Mouse (Mus musculus): ENCODE data around the gene Lrrc72.

Gene Lrrc72

DNA sequence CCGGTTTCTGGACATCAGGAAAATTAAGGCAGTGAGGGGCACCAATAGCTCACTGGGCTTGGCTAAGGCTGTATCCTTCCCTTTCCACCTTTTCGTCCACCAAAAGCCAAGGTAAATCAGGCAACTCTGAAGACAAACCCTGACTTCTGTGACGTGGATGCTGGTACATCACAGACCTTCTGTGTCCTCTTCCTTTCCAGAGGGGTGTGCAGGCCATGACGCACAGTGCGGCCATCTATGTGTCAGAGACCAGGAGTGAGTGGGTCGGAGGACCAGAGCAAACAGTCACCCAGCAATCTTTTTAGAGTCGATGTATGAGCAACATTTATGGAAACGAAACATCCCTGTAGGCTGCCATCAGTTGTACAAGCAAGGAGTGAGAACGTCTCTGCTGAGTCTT is at the start of gene Lrrc72:
Lrrc72 (minus strand) TSS at position 101 of the 400 bp plus-strand sequence.
- no peak for DNase-seq (ENCODE audit: low read depth, low spot score)
- Histone ChIP-seq H3K27me3 (ENCODE audit: control insufficient read depth, insufficient read depth, low read length, poor library complexity, severe bottlenecking) (no peaks in the 10 kb centered on the region), H3K36me3 (ENCODE audit: control insufficient read depth, insufficient read depth, low read length, poor library complexity, severe bottlenecking) (no peaks in the 10 kb centered on the region)

DNA sequence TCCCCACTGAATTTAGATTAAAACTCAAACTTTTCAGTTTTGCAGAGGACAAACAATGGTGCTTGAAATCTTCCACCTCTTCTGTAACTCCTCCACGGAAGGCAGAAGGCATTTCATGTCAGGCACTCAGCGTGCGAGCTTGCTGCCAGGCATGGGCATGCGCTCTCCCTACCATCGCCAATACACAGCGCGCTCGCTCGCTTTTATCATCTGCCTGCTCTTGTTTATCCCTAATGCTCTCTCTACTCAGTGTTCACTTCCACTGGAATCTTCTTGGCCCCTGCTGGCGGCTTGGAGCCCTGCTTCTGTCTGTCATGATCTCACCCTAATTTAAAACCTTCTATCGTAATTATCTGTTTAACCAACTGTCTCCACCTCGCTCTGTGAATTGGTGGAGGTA is 49.1 kb upstream of the Lrrc72 start:
- H3K36me3 ChIP-seq (ENCODE audit: control insufficient read depth, insufficient read depth, low read length, poor library complexity, severe bottlenecking): no peaks in the 10 kb centered on the region
- DNase-seq (ENCODE audit: low read depth, low spot score): no peak
- no peaks in the 10 kb centered on the region for H3K27me3 ChIP-seq (ENCODE audit: control insufficient read depth, insufficient read depth, low read length, poor library complexity, severe bottlenecking)

DNA sequence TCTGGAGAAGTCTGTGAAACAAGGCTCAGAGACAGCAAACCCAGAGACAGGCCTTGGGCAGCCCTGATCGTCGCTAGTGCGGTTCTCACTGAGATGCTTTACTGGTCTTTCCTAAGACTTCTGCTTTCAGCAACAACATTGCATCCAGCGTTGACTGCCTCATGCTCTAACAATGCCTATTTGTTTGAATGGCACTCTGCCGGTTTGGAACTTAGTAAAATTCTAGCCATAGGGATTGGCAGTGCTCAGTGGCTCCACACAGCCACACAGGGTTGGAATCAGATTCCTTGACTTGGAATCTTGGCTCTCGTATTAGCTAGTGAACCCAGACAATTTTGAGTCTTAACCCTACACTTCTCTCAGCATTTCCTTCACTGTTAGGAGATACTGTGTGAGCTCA is 38.1 kb upstream of the Lrrc72 start:
- DNase-seq (ENCODE audit: low read depth, low spot score): no peak
- Histone ChIP-seq H3K36me3 (ENCODE audit: control insufficient read depth, insufficient read depth, low read length, poor library complexity, severe bottlenecking) (no peaks in the 10 kb centered on the region), H3K27me3 (ENCODE audit: control insufficient read depth, insufficient read depth, low read length, poor library complexity, severe bottlenecking) (0 out of 2 replicates have a peak, but pooled peaks cover 2% of the 10 kb centered on the region)

DNA sequence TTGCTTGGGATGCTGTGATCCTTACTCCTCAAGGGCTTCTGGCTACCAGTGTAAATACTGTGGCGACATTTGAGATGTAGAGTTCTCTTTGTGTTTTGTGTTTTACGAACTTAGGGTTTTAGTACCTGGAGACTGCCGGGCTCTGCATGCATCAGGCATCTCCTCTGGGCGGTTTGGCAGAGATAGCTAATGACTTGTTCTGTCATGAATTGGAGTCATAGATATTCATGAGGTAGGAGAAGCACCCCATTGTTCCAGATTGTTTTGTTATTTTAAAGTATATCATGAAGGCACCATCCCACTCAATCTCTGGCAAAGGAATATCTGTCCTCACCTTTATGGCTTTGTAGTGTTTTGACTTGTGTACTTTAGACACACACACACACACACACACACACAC is 37.3 kb upstream of the Lrrc72 start:
- no peaks in the 10 kb centered on the region for H3K36me3 ChIP-seq (ENCODE audit: control insufficient read depth, insufficient read depth, low read length, poor library complexity, severe bottlenecking)
- DNase-seq (ENCODE audit: low read depth, low spot score): no peak
- H3K27me3 ChIP-seq (ENCODE audit: control insufficient read depth, insufficient read depth, low read length, poor library complexity, severe bottlenecking): 0 out of 2 replicates have a peak, but pooled peaks cover 2% of the 10 kb centered on the region

DNA sequence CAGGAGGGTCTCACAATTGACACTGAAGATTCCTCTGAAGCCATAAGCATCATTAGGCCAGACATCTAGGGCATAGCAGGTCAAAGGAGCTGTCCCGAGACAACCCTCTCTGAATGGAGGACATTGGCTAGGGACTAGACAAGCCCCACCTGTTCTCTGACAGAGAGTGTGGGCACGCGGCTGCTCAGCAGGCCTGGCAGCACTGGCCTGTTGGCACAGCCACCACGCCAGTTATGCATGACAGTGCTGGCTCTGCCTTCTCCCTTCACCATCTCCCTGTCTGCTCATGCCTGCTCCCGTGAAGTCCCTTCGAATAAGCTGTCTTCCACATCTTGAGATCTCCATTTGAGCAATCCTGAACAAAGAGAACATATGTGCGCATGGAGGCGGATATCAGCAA is 36.4 kb upstream of the Lrrc72 start:
- DNase-seq (ENCODE audit: low read depth, low spot score): no peak
- Histone ChIP-seq H3K27me3 (ENCODE audit: control insufficient read depth, insufficient read depth, low read length, poor library complexity, severe bottlenecking) (0 out of 2 replicates have a peak, but pooled peaks cover 2% of the 10 kb centered on the region), H3K36me3 (ENCODE audit: control insufficient read depth, insufficient read depth, low read length, poor library complexity, severe bottlenecking) (no peaks in the 10 kb centered on the region)

DNA sequence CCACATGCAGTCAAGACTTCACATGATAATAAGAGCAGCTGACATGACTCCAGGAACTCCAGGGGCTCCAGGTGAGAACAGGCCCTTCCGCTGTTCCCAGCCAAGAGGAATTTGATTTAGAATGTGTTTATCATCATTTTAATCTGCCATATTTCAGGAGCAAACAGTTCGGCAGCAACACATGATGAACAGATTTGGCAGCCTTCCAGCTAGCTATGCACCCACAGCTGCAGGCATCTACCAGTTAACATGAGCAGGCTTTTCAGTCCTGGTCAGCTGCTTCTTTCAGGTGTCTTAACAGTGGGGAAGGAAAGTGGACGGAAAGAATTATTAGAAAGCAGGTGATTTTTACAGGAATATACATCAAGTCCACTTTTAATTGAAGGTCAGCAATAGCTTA is 21.6 kb upstream of the Lrrc72 start:
- no peaks in the 10 kb centered on the region for H3K36me3 ChIP-seq (ENCODE audit: control insufficient read depth, insufficient read depth, low read length, poor library complexity, severe bottlenecking)
- DNase-seq (ENCODE audit: low read depth, low spot score): no peak
- no peaks in the 10 kb centered on the region for H3K27me3 ChIP-seq (ENCODE audit: control insufficient read depth, insufficient read depth, low read length, poor library complexity, severe bottlenecking)

DNA sequence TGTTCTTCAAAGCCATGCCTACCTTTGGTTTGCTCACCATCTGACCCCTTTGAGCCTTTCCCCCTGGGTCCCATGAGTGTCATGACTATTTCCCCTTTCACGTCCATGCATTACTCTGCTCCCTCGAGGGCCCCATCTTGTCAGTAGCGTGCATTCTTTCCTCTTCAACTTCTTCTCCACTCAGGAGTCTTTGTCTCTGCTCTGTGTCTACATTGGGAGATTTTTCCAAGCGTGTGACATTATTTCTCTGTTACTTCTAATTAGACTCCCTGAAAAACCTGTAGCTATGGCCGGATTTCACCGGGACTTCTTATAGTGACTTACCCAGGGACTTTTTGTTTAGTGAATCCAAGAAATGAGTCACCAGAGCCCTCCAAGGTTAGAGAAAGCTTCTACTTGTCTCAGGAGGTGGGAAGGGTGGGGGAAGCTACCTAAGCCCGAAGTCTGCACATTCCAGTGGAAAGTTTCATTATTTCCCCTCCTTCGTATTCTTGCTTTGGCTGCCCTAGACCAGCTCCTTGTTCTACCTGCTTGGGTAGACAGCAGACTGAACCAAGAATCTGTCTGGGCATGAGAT is 14.6 kb upstream of the Lrrc72 start:
- H3K36me3 ChIP-seq (ENCODE audit: control insufficient read depth, insufficient read depth, low read length, poor library complexity, severe bottlenecking): no peaks in the 10 kb centered on the region
- no peaks in the 10 kb centered on the region for H3K27me3 ChIP-seq (ENCODE audit: control insufficient read depth, insufficient read depth, low read length, poor library complexity, severe bottlenecking)
- DNase-seq (ENCODE audit: low read depth, low spot score): no peak

DNA sequence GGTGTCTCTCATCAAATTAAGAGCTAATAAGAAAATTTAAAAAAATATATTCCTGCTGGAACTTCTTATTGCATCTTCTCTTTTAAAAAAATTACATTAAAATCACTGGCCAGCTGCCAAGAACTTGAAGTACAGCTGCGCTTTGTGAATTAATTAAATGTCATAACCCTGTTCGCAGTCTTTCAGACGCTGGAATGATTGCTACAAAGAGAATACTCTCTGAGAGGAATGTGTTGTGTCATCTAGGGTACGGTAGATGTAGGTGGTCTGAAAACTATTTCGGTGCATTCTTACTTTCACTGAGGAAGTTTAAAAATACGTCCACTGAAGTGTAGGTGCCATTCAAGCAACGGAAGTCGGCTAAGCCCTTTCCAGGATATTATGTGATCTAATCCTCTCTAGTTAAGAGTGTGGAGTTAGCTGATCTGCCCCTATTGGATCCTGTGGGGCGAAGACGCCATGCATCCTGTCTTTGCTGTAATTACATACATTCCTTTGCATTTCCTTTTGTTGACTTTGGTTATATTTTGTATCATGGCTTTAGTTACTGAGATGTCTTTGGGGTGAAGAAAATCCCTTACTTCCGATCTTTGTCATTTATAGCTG is 9.0 kb upstream of the Lrrc72 start:
- no peak for DNase-seq (ENCODE audit: low read depth, low spot score)
- Histone ChIP-seq H3K27me3 (ENCODE audit: control insufficient read depth, insufficient read depth, low read length, poor library complexity, severe bottlenecking) (no peaks in the 10 kb centered on the region), H3K36me3 (ENCODE audit: control insufficient read depth, insufficient read depth, low read length, poor library complexity, severe bottlenecking) (no peaks in the 10 kb centered on the region)

DNA sequence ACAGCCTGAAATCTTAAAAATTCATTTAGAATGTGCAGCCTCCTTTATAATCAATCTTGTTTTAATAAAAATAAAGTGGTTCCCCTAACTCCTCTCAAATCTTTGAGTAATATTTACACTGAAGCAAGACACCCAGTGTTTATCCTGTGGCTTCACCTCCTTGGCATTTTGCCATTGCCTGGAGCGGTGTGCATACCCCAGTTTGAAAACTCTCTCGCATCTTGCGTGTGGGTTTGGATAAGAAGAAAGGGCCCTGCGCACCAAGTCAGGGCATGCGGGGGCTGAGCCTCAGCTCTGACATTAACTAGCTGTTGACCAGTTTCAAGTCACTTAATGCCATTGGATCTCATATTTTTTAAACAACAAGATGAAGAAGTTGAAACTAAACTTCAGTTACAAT is 2.2 kb upstream of the Lrrc72 start:
- Histone ChIP-seq H3K36me3 (ENCODE audit: control insufficient read depth, insufficient read depth, low read length, poor library complexity, severe bottlenecking) (no peaks in the 10 kb centered on the region), H3K27me3 (ENCODE audit: control insufficient read depth, insufficient read depth, low read length, poor library complexity, severe bottlenecking) (no peaks in the 10 kb centered on the region)
- DNase-seq (ENCODE audit: low read depth, low spot score): no peak

DNA sequence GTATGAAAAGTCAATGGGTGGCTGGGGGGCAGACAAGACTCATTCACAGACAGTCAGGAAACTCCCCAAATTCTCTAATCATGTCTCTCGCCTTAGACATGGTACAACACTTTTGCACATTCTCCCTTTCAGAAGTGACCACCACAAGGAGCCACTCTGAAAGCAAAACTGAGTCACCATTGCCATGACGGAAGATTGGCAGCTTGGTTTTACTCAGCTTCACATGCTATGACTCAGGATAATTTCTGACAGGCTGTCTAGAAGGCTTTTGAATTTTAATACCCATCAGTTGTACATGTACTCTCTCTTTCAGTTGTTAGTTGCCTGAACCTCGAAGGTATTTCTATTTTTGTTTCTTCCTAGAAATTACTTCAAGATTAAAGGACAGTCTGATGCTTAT is 12.0 kb downstream of the Lrrc72 start:
- H3K27me3 ChIP-seq (ENCODE audit: control insufficient read depth, insufficient read depth, low read length, poor library complexity, severe bottlenecking): no peaks in the 10 kb centered on the region
- no peaks in the 10 kb centered on the region for H3K36me3 ChIP-seq (ENCODE audit: control insufficient read depth, insufficient read depth, low read length, poor library complexity, severe bottlenecking)
- no peak for DNase-seq (ENCODE audit: low read depth, low spot score)

DNA sequence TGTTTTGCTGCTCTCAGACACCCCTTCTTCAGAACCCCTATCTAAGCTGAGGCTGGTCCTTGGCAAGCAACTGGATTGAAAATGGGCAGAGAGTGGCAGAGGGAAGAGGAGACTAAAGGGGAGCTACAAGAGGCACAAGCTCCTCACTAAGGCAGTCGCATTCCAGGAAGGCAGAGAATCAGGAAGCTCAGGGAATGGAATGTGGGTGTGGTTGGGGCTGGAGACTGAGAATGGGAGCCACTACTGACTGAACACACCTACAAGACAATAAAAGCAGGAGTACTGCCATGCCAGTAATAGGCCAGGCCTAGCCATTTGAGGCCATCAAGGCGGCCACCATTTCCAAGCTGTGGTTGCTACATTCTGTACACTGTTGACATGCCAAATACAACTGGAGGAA is 21.8 kb downstream of the Lrrc72 start:
- Histone ChIP-seq H3K36me3 (ENCODE audit: control insufficient read depth, insufficient read depth, low read length, poor library complexity, severe bottlenecking) (no peaks in the 10 kb centered on the region), H3K27me3 (ENCODE audit: control insufficient read depth, insufficient read depth, low read length, poor library complexity, severe bottlenecking) (no peaks in the 10 kb centered on the region)
- DNase-seq (ENCODE audit: low read depth, low spot score): no peak

DNA sequence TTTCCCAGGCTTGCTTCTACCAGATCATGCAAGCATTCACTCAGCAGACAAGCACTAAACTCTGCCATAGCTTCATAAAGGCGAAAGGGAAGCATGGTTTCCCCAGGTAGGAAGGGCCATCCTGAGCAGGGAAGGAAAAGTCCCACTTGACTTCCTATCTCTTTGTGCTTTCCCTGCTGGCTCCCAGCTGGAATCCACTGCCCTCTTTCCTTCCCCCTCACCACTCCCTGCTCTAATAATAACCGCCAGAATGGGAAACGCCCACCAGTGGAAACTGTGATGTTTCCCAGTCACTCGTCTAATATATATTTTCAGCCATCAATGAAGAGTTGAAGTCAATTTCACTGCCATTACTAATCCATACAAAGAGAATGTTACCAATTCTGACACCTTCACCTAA is 28.8 kb downstream of the Lrrc72 start:
- no peaks in the 10 kb centered on the region for H3K36me3 ChIP-seq (ENCODE audit: control insufficient read depth, insufficient read depth, low read length, poor library complexity, severe bottlenecking)
- no peak for DNase-seq (ENCODE audit: low read depth, low spot score)
- H3K27me3 ChIP-seq (ENCODE audit: control insufficient read depth, insufficient read depth, low read length, poor library complexity, severe bottlenecking): no peaks in the 10 kb centered on the region

DNA sequence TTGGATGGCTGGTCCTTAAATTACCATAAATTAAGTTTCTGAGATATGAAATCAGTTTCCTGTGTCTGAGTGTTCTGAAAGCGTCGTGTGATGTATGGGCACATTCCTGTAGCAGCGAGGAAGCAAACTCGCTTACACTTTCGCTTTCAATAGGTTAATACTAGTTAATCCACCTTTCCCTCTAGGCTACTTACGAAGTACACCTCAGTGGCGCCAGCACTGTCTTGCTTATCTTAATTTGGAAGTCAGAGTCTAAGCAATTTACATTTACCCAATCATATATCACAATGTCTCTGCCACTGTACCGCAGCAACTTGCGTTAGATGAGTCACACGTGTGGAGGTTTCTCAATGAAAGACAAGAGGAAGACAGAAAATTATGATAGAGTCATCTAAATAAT is 36.3 kb downstream of the Lrrc72 start:
- peak; percentile 25 for DNase-seq (ENCODE audit: low read depth, low spot score)
- Histone ChIP-seq H3K36me3 (ENCODE audit: control insufficient read depth, insufficient read depth, low read length, poor library complexity, severe bottlenecking) (no peaks in the 10 kb centered on the region), H3K27me3 (ENCODE audit: control insufficient read depth, insufficient read depth, low read length, poor library complexity, severe bottlenecking) (no peaks in the 10 kb centered on the region)

DNA sequence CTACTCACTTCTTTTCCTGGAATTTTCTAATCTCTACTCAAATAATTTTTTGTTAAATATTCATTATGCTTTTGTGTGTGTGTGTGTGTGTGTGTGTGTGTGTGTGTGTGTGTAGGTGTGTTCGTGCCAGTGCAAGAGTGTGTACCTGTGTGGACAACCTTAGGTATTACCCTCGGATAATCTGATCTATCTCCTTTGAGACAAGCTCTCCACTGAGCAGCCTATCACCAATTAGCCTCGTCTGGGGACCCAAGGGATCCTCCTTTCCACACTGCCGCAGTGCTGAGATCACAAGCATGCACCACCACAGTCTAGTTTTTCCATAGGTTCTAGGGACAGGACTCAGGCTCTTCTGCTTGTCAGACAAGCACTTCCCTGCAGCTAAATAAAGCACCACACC is 37.0 kb downstream of the Lrrc72 start:
- no peak for DNase-seq (ENCODE audit: low read depth, low spot score)
- Histone ChIP-seq H3K27me3 (ENCODE audit: control insufficient read depth, insufficient read depth, low read length, poor library complexity, severe bottlenecking) (no peaks in the 10 kb centered on the region), H3K36me3 (ENCODE audit: control insufficient read depth, insufficient read depth, low read length, poor library complexity, severe bottlenecking) (no peaks in the 10 kb centered on the region)

DNA sequence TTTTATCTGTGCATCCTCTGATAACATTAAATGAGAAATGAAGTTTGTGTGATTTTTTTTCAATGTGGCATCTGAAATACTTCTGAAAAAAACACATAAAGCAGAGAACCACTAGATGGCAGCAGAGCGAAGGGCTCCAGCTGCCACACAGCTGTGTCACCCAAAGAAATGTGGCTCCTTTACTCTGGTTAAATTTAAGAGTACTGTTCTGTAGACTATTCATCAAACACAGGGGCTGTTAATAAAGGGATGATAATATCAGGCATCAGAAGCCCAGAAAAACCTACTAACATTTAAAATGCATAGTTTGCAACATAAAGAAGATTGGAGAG is 38.1 kb downstream of the Lrrc72 start:
- H3K27me3 ChIP-seq (ENCODE audit: control insufficient read depth, insufficient read depth, low read length, poor library complexity, severe bottlenecking): no peaks in the 10 kb centered on the region
- no peaks in the 10 kb centered on the region for H3K36me3 ChIP-seq (ENCODE audit: control insufficient read depth, insufficient read depth, low read length, poor library complexity, severe bottlenecking)
- DNase-seq (ENCODE audit: low read depth, low spot score): peak; percentile 84
